Mouse (Mus musculus) left cerebral cortex, adult 9 months (tissue): ENCODE results near the gene Capn5.

Experiments
- DNase-seq, 2 experiments: peaks; one replicate each; pipeline ENCODE4 v3.0.0; 2022; ENCODE audit warnings: low spot score in 2 of 2

Capn5 gene

DNA sequence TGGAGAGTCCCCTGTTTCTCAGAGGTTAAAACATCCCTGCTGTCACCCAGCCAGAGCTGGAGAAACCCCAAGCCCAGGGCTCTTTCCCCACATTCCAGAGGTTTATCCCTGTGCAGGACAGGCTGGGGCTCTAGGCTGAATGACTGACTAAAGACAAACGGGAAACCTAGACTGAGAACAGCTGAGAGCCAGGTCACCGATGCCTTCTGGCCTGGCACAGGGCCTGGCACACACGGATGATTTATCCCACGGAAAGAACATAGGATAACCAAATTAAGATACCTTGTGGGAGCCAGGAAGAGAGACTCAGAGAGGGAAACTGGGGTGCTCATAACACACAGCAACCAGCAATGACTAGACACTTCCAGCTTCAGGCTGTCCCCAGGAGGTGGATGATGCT, 68.3 kb downstream of the Capn5 start:
- no peak for DNase-seq

- DNase-seq: no peak
These were observed 69.2 kb downstream of the Capn5 start for GRCm38 (mm10) chr7:98108636-98109430.

- DNase-seq: no peak
These were observed 71.8 kb downstream of the Capn5 start for GRCm38 (mm10) chr7:98106272-98106671.

GRCm38 (mm10) chr7:98104481-98105435, 73.3 kb downstream of the Capn5 start:
- no peak for DNase-seq

- no peak for DNase-seq
These were observed 74.2 kb downstream of the Capn5 start for GRCm38 (mm10) chr7:98103942-98104292.

DNA sequence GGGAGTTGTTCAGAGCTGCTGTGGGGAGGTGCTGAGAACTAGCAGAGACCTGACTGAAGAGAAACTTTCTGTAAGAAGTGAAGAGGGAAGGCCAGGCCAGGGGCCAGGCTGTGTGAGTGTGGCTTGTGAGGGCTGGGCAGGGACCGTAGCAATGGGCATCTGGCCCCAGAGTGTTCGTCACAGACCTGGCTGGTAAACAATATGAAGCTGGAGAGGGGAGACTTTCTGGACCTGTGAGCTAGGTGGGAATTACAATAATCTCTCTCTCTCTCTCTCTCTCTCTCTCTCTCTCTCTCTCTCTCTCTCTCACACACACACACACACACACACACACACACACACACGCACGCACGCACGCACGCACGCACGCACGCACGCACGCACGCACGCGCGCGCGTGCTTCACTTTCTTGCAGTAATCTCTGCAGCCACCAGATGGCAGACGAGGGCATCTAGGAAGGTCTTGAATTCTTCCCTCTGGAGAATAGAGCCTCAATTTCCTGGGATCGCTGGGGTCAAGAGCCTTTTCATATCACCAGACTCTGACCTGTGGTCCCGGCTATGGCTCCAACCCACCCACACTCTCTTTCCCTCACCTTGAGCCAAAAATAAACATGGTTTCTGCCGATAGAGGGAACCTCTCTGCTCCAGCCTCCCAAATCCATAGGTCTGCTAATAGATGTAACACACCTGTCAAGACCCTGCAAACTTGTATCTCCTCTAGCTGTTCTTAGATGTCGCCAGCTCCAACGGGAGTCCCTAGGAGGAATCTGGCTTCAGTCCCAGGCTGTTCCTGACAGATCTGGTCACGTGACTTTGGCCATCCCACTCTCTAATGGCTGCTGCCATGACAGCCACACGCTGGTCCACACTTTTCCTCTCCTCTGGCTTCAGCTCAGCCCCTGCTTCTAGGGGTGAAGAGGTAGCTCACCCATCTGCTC, 74.8 kb downstream of the Capn5 start:
- peak in 1 of 2 experiments; percentile 87 for DNase-seq

GRCm38 (mm10) chr7:98102488-98102887, 75.6 kb downstream of the Capn5 start:
- no peak for DNase-seq

DNA sequence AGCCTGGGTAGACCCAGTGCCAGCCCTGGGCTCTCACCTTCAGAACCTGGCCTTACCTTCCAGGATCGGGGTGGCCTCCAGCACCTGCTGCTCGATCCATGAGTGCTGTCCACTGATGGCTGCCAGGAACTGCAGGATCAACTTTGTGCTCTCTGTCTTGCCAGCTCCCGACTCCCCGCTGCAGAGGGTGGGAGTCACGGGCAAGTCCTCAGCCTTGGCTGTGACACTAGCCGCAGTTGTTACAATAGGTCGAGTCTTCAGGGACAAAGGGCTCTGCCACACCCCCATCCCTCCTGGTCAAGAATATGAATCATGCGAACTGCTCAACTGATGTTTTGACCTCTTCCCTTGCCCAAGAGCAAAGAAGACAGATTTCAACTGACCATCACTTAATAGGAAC, 80.5 kb downstream of the Capn5 start:
- no peak for DNase-seq

DNA sequence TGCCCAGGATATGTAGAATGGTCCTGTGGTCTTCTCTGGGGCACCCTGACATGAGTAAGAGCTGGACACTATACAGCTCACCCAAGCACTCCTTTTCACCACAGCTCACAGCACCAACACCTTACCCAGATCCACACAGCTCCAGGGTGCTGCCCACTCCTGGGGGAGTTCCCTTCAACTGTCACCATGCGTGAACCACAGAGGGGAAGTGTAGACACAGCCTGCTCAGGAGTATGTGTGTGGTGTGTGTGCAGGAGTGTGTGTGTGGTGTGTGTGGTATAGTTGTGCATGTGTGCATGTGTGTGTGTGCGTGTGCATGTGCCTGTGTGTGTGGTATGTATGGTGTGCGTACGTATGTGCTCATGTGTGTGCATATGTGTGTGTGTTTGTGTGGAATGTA, 82.2 kb downstream of the Capn5 start:
- no peak for DNase-seq

GRCm38 (mm10) chr7:98086346-98086745, 91.7 kb downstream of the Capn5 start:
- DNase-seq: no peak

DNA sequence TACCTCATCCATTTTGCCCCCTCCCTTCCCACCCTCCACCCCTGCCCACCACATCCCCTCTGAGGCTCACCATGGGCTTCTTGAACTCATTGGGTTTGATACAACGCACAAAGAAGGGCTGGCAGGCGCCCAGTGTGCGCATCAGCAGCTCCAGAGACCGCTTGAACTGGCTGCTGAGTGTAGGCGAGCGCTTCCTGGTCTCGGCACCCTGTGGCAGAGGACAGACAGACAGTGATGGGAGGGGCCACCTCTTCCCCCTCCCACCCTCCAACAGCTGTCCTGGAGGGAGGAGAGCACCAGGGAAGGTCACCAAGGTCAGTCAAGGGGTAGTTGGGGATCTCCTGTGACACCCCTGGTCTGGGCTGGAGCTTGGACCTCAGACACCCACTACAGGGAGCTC, 92.8 kb downstream of the Capn5 start:
- DNase-seq: no peak

DNA sequence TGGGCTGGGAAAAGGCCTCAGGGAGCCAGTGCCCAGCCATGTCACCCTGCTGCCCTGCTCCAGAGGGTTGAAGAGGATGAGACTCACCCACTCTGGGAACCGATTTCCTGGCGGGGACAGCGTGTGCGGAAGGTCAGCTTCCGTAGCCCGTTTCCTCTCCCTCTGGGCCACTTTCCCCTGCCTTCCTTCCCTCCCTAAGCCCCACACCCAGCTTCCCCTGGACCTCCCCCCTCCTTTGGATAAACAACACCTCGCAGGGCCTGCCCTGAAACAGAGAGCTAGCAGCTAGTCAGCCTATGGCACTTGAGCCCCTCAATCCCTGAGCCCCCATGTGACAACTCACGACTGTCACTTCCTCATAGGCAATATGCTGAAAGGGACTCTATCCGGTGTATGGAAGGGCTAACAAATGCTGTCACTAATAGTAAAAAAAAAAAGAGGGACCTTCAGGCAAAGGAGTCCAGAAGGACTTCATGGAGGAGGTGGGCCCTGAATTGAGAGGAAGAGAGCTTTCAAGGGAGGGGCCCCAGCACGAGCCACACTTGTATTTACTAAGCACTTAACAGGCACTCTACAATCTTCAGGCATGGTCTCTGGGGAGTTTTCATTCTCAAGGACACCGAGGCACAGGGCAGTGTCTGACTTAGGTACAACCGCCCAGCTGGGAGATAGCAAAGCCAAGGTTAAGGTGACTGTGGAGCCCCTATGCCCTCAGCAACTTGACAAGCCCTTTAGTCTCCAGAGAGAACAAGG, 93.4 kb downstream of the Capn5 start:
- no peak for DNase-seq

GRCm38 (mm10) chr7:98082376-98082775, 95.7 kb downstream of the Capn5 start:
- no peak for DNase-seq

- DNase-seq: no peak
These were observed 100.6 kb downstream of the Capn5 start for GRCm38 (mm10) chr7:98077453-98077852.

GRCm38 (mm10) chr7:98071620-98072019, 106.5 kb downstream of the Capn5 start:
- peak in 1 of 2 experiments; percentile 76 for DNase-seq
